Mouse (Mus musculus): ENCODE data around the gene Pomgnt1. TPM values are rescaled to one million over a fixed set of nuclear protein-coding genes. Genes with fewer than 3 reads are reported as not detected.
A peak's percentile ranks its signal among the peaks of the same experiment; 100 is the strongest.

Gene Pomgnt1
- polyA plus RNA-seq, 1 experiment from 2014 or later = 56.9 TPM

GRCm38 (mm10) chr4:116142269-116142668 lies 18.6 kb downstream of the Pomgnt1 start:
- H3K4me1 ChIP-seq (replicated peaks) = peaks cover 17% of the 10 kb centered on the region
- ATAC-seq = no peak
- WGBS = 79% methylated on average over 7 of the region's 7 CpGs
- peaks cover 13% of the 10 kb centered on the region for H3K27me3 ChIP-seq
- no peaks in the 10 kb centered on the region for H3K9me3 ChIP-seq
- H3K4me2 ChIP-seq (replicated peaks) = no peak overlapping the region
- H3K4me3 ChIP-seq (replicated peaks) = no peak overlapping the region
- no peaks in the 10 kb centered on the region for H3K36me3 ChIP-seq
- no peak overlapping the region for H3K9ac ChIP-seq (replicated peaks)
- H3K27ac ChIP-seq = no peak overlapping the region

GRCm38 (mm10) chr4:116143317-116143811 lies 19.7 kb downstream of the Pomgnt1 start:
- H3K27me3 ChIP-seq = peaks cover 13% of the 10 kb centered on the region
- no peak overlapping the region for H3K27ac ChIP-seq
- peak overlapping the region; percentile 94 for H3K4me2 ChIP-seq (replicated peaks)
- 0 out of 2 replicates have a peak overlapping the region, but pooled peaks have one; percentile 78 for H3K9ac ChIP-seq (replicated peaks)
- H3K36me3 ChIP-seq = no peaks in the 10 kb centered on the region
- H3K9me3 ChIP-seq = no peaks in the 10 kb centered on the region
- 16% methylated on average over 7 of the region's 7 CpGs for WGBS
- no peak for ATAC-seq
- H3K4me1 ChIP-seq (replicated peaks) = peaks cover 17% of the 10 kb centered on the region
- H3K4me3 ChIP-seq (replicated peaks) = peak overlapping the region; percentile 61

GRCm38 (mm10) chr4:116143891-116144717 lies 20.5 kb downstream of the Pomgnt1 start:
- Histone ChIP-seq H3K9me3 (no peaks in the 10 kb centered on the region), H3K4me2 (replicated peaks) (peak overlapping the region; percentile 94), H3K4me3 (replicated peaks) (peak overlapping the region; percentile 61), H3K9ac (replicated peaks) (peak overlapping the region; percentile 78), H3K27me3 (peaks cover 13% of the 10 kb centered on the region), H3K36me3 (no peaks in the 10 kb centered on the region), H3K27ac (no peak overlapping the region), H3K4me1 (replicated peaks) (peaks cover 17% of the 10 kb centered on the region)
- peak; percentile 80 for ATAC-seq
- WGBS = under 1% methylated on average over 47 of the region's 47 CpGs

- Histone ChIP-seq H3K4me3 (replicated peaks) (peak overlapping the region; percentile 76), H3K27me3 (no peaks in the 10 kb centered on the region; the same call in 1 of the 2 replicates), H3K4me2 (replicated peaks) (peak overlapping the region; percentile 72), H3K4me1 (replicated peaks) (peaks cover 18% of the 10 kb centered on the region), H3K27ac (peak overlapping the region; percentile 88), H3K9ac (replicated peaks) (peak overlapping the region; percentile 95), H3K9me3 (no peaks in the 10 kb centered on the region), H3K36me3 (peaks cover 30% of the 10 kb centered on the region)
- WGBS = 18% methylated on average over 6 of the region's 6 CpGs
- ATAC-seq = peak; percentile 9
Observed at GRCm38 (mm10) chr4:116149812-116150155, 26.1 kb downstream of the Pomgnt1 start.

GRCm38 (mm10) chr4:116150156-116150861 lies 26.7 kb downstream of the Pomgnt1 start:
- WGBS = under 1% methylated on average over 65 of the region's 73 CpGs
- peak overlapping the region; percentile 72 for H3K4me2 ChIP-seq (replicated peaks)
- peaks cover 36% of the 10 kb centered on the region for H3K36me3 ChIP-seq
- peaks cover 18% of the 10 kb centered on the region for H3K4me1 ChIP-seq (replicated peaks)
- H3K9me3 ChIP-seq = no peaks in the 10 kb centered on the region
- H3K27ac ChIP-seq = peak overlapping the region; percentile 88
- peak overlapping the region; percentile 76 for H3K4me3 ChIP-seq (replicated peaks)
- H3K27me3 ChIP-seq = no peaks in the 10 kb centered on the region; the same call in 1 of the 2 replicates
- H3K9ac ChIP-seq (replicated peaks) = peak overlapping the region; percentile 95
- peak; percentile 93 for ATAC-seq

- H3K4me3 ChIP-seq (replicated peaks) = peak overlapping the region; percentile 76
- no peaks in the 10 kb centered on the region for H3K9me3 ChIP-seq
- peak; percentile 19; the same call in 1 of the 2 replicates for ATAC-seq
- peak overlapping the region; percentile 72 for H3K4me2 ChIP-seq (replicated peaks)
- peaks cover 18% of the 10 kb centered on the region for H3K4me1 ChIP-seq (replicated peaks)
- H3K9ac ChIP-seq (replicated peaks) = peak overlapping the region; percentile 95
- H3K27ac ChIP-seq = peak overlapping the region; percentile 88
- 22% methylated on average over 4 of the region's 4 CpGs for WGBS
- peaks cover 41% of the 10 kb centered on the region for H3K36me3 ChIP-seq
- H3K27me3 ChIP-seq = no peaks in the 10 kb centered on the region; the same call in 1 of the 2 replicates
Observed at GRCm38 (mm10) chr4:116150862-116151221, 27.2 kb downstream of the Pomgnt1 start.

- peak within 1 kb of the TSS; percentile 72 for H3K4me2 ChIP-seq (replicated peaks)
- ATAC-seq = no peak
- H3K4me3 ChIP-seq (replicated peaks) = peak within 1 kb of the TSS; percentile 76
- H3K9ac ChIP-seq (replicated peaks) = peak within 1 kb of the TSS; percentile 95
- H3K27me3 ChIP-seq = no peaks in the 10 kb centered on the region; the same call in 1 of the 2 replicates
- 86% methylated on average over 6 of the region's 6 CpGs for WGBS
- peak within 1 kb of the TSS; percentile 88 for H3K27ac ChIP-seq
- H3K4me1 ChIP-seq (replicated peaks) = peaks cover 18% of the 10 kb centered on the region
- peaks cover 45% of the 10 kb centered on the region for H3K36me3 ChIP-seq
- H3K9me3 ChIP-seq = no peaks in the 10 kb centered on the region
Observed at GRCm38 (mm10) chr4:116151238-116151637, 27.6 kb downstream of the Pomgnt1 start, which contains the start of gene Lurap1. Gene Lurap1 (minus strand): TSS chr4:116151338.

GRCm38 (mm10) chr4:116152702-116153101 lies 29.1 kb downstream of the Pomgnt1 start:
- no peaks in the 10 kb centered on the region for H3K9me3 ChIP-seq
- 94% methylated on average over 15 of the region's 15 CpGs for WGBS
- H3K4me3 ChIP-seq (replicated peaks) = no peak overlapping the region
- H3K4me2 ChIP-seq (replicated peaks) = no peak overlapping the region
- no peak overlapping the region; the same call in 1 of the 2 replicates for H3K27ac ChIP-seq
- peaks cover 60% of the 10 kb centered on the region for H3K36me3 ChIP-seq
- no peaks in the 10 kb centered on the region; the same call in 1 of the 2 replicates for H3K27me3 ChIP-seq
- no peak for ATAC-seq
- H3K4me1 ChIP-seq (replicated peaks) = peaks cover 18% of the 10 kb centered on the region
- H3K9ac ChIP-seq (replicated peaks) = peak overlapping the region; percentile 29; the same call in 1 of the 2 replicates

- Histone ChIP-seq H3K27ac (no peak overlapping the region), H3K9me3 (no peaks in the 10 kb centered on the region), H3K36me3 (peaks cover 72% of the 10 kb centered on the region), H3K9ac (replicated peaks) (no peak overlapping the region), H3K4me2 (replicated peaks) (no peak overlapping the region), H3K27me3 (no peaks in the 10 kb centered on the region), H3K4me3 (replicated peaks) (no peak overlapping the region), H3K4me1 (replicated peaks) (no peaks in the 10 kb centered on the region)
- no peak for ATAC-seq
- WGBS = 96% methylated on average over 2 of the region's 2 CpGs
Observed at GRCm38 (mm10) chr4:116157882-116158281, 34.2 kb downstream of the Pomgnt1 start.

- no peaks in the 10 kb centered on the region for H3K4me1 ChIP-seq (replicated peaks)
- ATAC-seq = peak; percentile 62; the same call in 1 of the 2 replicates
- H3K36me3 ChIP-seq = peaks cover 51% of the 10 kb centered on the region
- H3K4me2 ChIP-seq (replicated peaks) = no peak overlapping the region
- no peaks in the 10 kb centered on the region for H3K27me3 ChIP-seq
- no peaks in the 10 kb centered on the region for H3K9me3 ChIP-seq
- H3K4me3 ChIP-seq (replicated peaks) = no peak overlapping the region
- 81% methylated on average over 3 of the region's 3 CpGs for WGBS
- no peak overlapping the region for H3K27ac ChIP-seq
- no peak overlapping the region for H3K9ac ChIP-seq (replicated peaks)
Observed at GRCm38 (mm10) chr4:116159912-116160311, 36.3 kb downstream of the Pomgnt1 start.

- WGBS = 83% methylated on average over 3 of the region's 3 CpGs
- H3K4me2 ChIP-seq (replicated peaks) = no peak overlapping the region
- H3K27ac ChIP-seq = no peak overlapping the region
- ATAC-seq = no peak
- H3K4me3 ChIP-seq (replicated peaks) = no peak overlapping the region
- no peaks in the 10 kb centered on the region for H3K9me3 ChIP-seq
- no peaks in the 10 kb centered on the region for H3K27me3 ChIP-seq
- peaks cover 43% of the 10 kb centered on the region for H3K36me3 ChIP-seq
- no peak overlapping the region for H3K9ac ChIP-seq (replicated peaks)
- no peaks in the 10 kb centered on the region for H3K4me1 ChIP-seq (replicated peaks)
Observed at GRCm38 (mm10) chr4:116160769-116161168, 37.1 kb downstream of the Pomgnt1 start.

GRCm38 (mm10) chr4:116162142-116162541 lies 38.5 kb downstream of the Pomgnt1 start:
- 82% methylated on average over 4 of the region's 4 CpGs for WGBS
- H3K27me3 ChIP-seq = no peaks in the 10 kb centered on the region
- peaks cover 29% of the 10 kb centered on the region for H3K36me3 ChIP-seq
- no peak overlapping the region for H3K4me2 ChIP-seq (replicated peaks)
- no peaks in the 10 kb centered on the region for H3K9me3 ChIP-seq
- no peaks in the 10 kb centered on the region for H3K4me1 ChIP-seq (replicated peaks)
- ATAC-seq = no peak
- no peak overlapping the region for H3K4me3 ChIP-seq (replicated peaks)
- H3K9ac ChIP-seq (replicated peaks) = no peak overlapping the region
- H3K27ac ChIP-seq = no peak overlapping the region
